Mouse (Mus musculus): ENCODE data around the gene Gm11541. TPM values are rescaled to one million over a fixed set of nuclear protein-coding genes. Genes with fewer than 3 reads are reported as not detected.
"Not testable (repeated sequence)": the region's sequence is repeated elsewhere in the genome, so short reads cannot be mapped to it uniquely, and the experiment has no call there.

Gene Gm11541
- total RNA-seq, 2 experiments from 2014 or later: not detected

DNA sequence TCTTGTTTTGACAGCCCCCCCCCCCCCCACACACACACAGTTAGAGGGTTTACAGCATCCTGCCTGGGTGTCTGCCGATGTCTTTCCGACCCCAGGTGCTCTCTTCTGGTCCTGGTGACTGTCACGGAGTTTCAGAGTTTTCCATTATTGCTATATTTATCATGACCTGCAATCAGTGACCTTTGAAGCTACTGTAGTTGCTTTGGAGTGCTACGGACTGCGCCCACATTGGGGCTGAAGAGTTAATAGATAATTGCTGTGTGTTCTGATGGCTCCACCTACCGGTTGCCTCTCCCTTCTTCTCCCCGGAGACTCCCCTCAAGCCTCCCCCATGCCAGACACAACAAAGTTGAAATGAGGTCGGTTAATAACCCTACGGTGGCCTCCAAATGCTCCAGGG, 12.5 kb upstream of the Gm11541 start:
- peak in 1 of 2 experiments; percentile 37 for DNase-seq (ENCODE audit: low spot score in 2 of 2)
- no peak overlapping the region for H3K4me3 ChIP-seq
- peak; percentile 72 for TF ChIP-seq CTCF (conservative IDR thresholded peaks at IDR 0.05)
- H3K27ac ChIP-seq: no peak overlapping the region

DNA sequence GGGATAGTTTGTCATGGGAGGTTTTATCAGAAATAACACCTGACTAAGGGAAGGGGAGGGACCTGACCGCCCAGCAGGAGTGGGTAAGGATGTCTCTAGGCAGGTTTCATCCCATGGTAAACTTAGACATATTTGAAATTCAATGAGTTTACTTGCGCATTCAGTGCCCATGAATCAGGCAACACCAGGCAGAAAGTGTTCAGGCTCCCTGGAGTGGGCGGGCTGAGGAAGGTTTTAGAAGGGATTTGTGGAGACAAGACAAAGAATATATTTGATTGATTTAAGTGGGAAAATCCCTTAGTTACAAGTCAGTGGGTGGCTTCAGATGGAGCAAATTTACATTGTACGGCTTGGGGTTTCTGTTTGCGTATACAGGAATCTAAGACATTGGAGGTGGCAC, 11.3 kb upstream of the Gm11541 start:
- Histone ChIP-seq H3K27ac (no peak overlapping the region), H3K4me3 (no peak overlapping the region)
- TF ChIP-seq CTCF (conservative IDR thresholded peaks at IDR 0.05): no peak
- DNase-seq (ENCODE audit: low spot score in 2 of 2): peak in 1 of 2 experiments; percentile 28

DNA sequence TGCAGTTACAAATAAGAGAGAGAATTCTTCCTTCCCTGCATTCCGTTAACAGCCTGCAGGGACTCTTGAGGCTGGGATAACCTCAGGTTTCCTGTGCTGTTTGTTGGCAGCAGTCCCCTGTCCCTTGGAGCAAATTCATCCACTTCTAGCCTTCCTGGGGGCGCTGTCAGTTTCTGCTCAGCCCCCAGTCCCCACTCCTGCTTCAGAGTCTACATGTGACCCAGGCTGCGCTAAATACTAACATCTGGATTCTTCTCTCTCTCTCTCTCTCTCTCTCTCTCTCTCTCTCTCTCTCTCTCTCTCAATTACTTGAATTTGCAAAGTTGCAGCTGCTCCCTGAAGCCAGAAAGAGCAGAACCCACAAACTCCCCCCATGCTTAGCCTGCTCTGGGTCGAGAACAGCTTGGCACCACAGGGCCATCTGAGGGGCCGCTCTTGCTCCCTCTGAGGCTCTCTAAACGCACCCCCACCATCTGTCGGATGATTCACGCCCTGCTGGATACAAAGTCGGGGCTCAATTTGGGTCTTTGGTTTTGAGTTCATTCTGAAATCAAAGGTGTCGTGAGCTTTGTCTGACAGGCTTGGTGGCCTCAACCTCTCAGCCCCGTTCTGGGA, 9.1 kb upstream of the Gm11541 start:
- no peak overlapping the region for H3K4me3 ChIP-seq
- H3K27ac ChIP-seq: no peak overlapping the region
- DNase-seq (ENCODE audit: low spot score in 2 of 2): no peak
- no peak for TF ChIP-seq CTCF (conservative IDR thresholded peaks at IDR 0.05)

DNA sequence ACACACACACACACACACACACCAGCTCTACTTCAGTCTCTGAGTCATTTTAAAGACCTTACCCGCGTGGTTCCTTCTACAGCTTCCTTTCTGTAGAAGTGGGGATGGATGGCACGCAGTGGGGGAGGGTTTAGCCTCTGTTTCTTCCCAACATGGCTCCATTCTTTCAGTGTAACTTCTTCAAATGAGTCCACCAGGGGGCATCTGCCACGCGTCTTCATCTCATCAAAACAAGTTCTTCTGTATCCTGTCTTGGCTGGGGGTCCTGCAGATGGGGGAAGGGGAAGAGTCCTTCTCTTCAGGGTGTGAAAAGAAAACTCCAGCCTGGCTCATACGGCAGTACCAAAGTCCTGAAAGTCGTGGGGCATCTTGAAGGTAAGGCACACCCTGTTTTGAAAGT, 279 bp downstream of the Gm11541 start:
- TF ChIP-seq CTCF (conservative IDR thresholded peaks at IDR 0.05): peak; percentile 27; the same call in 1 of the 2 replicates
- no peak for DNase-seq (ENCODE audit: low spot score in 2 of 2)
- no peak overlapping the region for H3K27ac ChIP-seq
- H3K4me3 ChIP-seq: no peak overlapping the region

DNA sequence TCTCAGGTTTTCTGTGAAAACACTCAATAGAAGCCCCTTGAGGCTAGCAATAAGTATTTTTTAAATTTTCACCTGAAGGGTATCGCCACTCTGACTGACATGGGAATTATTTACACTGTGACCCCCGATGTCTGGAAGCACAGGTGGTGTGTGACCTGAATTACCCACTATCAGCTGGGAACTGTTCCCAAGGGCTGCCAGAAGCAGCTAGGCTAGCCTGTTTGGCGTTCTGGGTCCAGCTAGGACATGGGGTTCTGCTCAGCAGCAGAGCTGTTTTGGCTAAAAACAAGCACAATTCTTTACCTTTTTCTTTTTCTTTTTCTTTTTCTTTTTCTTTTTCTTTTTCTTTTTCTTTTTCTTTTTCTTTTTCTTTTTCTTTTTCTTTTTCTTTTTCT, 2.1 kb downstream of the Gm11541 start:
- Histone ChIP-seq H3K4me3 (no peak overlapping the region), H3K27ac (no peak overlapping the region)
- TF ChIP-seq CTCF (conservative IDR thresholded peaks at IDR 0.05): no peak
- no peak for DNase-seq (ENCODE audit: low spot score in 2 of 2)

DNA sequence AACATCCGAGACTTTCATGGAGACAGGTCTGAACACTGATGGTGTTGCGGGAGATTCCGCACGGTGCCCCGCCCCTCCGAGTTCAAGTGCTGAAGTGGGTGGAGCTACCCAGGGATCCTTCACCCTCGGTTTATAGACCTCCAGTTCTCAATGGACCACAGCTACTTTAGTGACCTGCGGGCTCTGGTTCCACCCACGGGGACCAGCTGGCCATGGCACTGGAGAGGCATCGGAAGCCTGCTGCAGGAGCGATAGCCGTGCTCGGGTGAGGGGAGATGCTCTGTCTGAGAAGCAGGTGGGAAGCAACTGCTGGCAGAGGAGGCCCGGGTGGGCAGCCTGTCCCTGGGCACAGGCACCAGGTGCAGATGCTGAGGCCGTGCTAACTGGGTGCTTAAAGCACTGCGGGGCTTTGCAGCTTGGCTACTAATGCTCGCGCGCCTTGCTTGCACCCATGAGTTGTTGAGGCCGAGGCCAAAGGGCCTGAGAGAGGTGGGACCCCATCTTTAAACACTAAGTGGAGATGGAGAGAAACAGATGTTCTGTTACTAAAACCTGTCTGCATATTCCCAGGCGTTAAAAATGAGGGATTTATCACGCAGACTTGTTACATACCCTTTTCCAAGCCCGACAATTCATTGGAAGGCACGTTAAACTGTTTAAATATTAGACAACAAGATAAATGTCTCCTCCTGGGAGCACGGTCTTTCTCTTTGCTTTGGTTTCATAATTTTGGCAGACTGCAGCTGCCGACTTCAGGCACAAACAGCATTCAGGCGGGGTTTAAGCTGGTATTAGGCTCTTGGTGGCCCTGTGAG, 2.7 kb downstream of the Gm11541 start:
- no peak for TF ChIP-seq CTCF (conservative IDR thresholded peaks at IDR 0.05)
- no peak overlapping the region for H3K4me3 ChIP-seq
- H3K27ac ChIP-seq: no peak overlapping the region
- DNase-seq (ENCODE audit: low spot score in 2 of 2): no peak

DNA sequence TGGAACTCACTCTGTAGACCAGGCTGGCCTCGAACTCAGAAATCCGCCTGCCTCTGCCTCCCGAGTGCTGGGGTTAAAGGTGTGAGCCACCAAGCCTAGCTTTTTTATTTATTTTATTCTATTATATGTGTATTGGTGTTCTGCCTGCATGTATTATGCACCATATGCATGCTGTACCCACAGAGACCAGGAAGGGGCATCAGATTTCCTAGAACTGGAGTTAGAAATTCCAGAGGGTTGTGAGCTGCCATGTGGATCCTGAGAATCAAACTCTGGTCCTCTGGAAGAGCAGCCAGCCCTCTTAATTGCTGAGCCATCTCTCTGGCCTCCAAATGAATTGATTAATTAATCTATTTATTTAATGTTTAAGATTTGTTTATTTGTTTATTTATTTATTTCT, 4.9 kb downstream of the Gm11541 start:
- Histone ChIP-seq H3K27ac (no peak overlapping the region), H3K4me3 (no peak overlapping the region)
- no peak for DNase-seq (ENCODE audit: low spot score in 2 of 2)
- TF ChIP-seq CTCF (conservative IDR thresholded peaks at IDR 0.05): no peak

DNA sequence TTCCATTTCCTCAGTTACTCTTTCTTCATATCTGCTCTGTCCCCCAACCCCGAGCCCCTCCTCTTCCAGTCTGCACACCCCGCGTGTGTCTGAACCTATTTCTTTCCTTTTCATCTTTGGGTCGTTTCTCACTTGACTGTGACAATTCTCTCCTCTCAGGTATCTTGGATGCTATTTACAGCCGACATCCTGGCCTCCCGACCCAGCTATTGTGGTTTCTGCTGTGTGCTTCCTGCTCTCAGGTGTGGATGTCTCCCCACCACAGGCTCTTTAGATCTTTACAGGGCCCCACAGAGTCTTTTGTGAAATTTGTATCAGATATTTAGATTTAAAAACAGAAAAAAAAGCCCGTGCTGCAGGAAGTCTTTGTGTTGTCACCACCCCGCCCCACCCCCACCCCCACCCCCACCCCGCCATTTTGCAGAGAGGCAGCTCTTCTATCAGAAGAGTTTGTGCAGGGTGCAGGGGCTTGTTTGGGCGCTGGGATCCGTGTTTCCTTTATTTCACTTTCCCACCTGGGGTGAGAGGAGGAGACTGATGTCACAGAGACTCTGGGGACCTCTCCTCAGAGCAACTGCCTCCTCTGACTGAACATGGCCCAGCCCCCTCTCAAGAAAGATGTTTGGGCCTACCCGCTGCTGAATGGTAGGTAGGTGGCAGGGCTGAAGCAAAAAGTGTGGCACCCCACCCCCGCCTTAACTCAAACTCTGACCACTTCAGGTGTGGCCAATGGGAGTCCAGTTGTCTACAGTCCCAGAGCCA, 6.4 kb downstream of the Gm11541 start:
- TF ChIP-seq CTCF (conservative IDR thresholded peaks at IDR 0.05): no peak
- no peak overlapping the region for H3K27ac ChIP-seq

DNA sequence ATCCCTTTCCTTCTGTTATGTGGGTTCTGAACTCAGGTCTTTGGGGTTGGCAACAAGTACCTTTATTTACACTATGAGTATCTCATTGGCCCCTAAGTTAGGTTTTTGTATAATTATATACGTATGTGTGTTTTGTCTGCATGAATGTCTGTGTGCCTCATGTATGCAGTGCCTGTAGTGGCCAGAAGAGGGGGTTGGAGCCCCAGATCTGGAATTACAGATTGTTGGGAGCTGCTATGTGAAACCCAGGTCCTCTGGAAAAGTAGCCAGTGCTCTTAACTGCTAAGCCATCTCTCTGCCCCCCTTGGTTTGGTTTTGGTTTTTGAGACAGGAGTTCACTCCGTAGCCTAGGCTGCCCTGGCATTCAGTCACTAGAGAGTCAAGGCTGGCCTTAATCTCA, 7.2 kb downstream of the Gm11541 start:
- peak; percentile 43 for TF ChIP-seq CTCF (conservative IDR thresholded peaks at IDR 0.05)
- H3K27ac ChIP-seq: no peak overlapping the region
- H3K4me3 ChIP-seq: no peak overlapping the region
- DNase-seq (ENCODE audit: low spot score in 2 of 2): no peak

More for the DNA sequence above, 6.4 kb downstream of the Gm11541 start:
- DNase-seq (ENCODE audit: low spot score in 2 of 2): no peak
- no peak overlapping the region for H3K4me3 ChIP-seq

DNA sequence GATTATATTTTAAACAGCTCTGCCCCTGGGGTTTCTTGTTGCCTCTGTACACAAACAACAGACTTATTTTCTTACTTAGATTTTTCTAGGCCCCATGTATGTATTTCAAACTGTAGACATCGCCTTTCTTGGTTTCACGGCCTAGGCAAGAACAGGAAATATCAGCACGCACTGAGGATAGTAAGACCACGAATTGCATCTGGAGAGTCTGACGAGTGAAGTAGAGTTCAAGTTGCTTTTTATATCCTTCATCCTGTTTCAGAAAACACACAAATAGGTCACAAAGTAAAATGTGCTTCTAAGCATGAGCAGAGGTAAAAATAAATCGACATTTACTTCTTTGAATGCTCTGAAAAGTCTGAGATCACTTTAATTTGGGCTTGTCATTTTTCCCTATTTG, 8.8 kb downstream of the Gm11541 start:
- no peak overlapping the region for H3K27ac ChIP-seq
- no peak overlapping the region for H3K4me3 ChIP-seq
- DNase-seq (ENCODE audit: low spot score in 2 of 2): no peak
- TF ChIP-seq CTCF (conservative IDR thresholded peaks at IDR 0.05): no peak

DNA sequence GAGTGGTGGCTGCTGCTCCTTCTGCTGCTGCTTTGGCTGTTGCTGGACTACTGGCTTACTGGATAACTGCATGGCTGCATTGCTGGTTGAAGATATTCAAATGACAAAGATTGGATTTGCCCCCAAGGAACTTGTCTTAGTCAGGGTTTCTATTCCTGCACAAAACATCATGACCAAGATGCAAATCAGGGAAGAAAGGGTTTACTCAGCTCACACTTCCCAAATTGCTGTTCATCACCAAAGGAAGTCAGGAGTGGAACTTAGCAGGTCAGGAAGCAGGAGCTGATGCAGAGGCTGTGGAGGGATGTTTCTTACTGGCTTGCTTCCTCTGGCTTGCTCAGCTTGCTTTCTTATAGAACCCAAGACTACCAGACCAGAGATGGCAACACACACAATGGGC, 11.8 kb downstream of the Gm11541 start:
- H3K4me3 ChIP-seq; H3K27ac ChIP-seq; DNase-seq (ENCODE audit: low spot score in 2 of 2): not testable (repeated sequence)

DNA sequence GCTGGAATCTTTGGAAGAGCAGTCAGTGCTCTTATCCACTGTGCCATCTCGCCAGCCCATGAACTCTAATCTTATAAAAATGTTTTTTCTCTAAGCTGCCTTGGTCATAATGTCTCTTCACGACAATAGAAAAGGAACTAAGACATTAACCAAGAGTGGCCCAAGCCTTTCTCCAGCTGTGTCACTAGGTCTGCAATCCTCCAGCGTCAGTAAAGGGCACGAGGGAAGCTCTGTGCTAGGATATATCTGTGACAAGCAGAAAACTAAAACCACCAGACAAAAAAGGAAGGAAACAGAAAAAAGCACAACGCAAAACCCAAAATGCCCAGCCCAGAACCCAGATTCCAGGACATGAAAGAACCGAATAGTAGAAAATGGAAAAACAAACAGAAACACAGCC, 17.1 kb downstream of the Gm11541 start:
- DNase-seq (ENCODE audit: low spot score in 2 of 2): no peak
- no peak for TF ChIP-seq CTCF (conservative IDR thresholded peaks at IDR 0.05)
- H3K27ac ChIP-seq: no peak overlapping the region
- no peak overlapping the region for H3K4me3 ChIP-seq

DNA sequence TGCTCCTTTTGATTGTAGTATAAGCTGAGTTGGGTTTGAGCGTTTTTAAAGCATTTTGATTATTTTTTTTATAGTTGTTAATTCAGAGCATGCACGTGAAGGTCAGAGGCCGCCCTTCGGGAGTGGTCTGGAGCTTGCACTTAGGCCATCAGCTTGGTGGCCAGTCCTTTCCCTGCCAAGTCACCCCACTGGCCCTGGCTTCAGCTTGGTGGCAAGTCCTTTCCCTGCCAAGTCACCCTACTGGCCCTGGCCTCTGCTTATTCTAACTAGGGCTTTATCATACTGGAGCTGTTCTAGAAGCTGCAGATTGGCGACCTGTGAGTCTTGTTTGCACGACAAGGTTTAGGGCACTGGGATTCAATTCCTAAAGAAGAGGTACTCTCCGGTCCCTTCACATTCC, 21.9 kb downstream of the Gm11541 start:
- no peak overlapping the region for H3K4me3 ChIP-seq
- DNase-seq (ENCODE audit: low spot score in 2 of 2): no peak
- no peak overlapping the region for H3K27ac ChIP-seq
- TF ChIP-seq CTCF (conservative IDR thresholded peaks at IDR 0.05): no peak

Measured in layer of hippocampus, adult 2 months (tissue).